Mouse (Mus musculus): ENCODE data around the gene Ugt1a7c.

GRCm38 (mm10) chr1:88256886-88257663 lies 162.2 kb downstream of the Ugt1a7c start:
- TF ChIP-seq CTCF (IDR thresholded peaks at IDR 0.05; ENCODE audit: low read depth) (no peak), EP300 (optimal IDR thresholded peaks at IDR 0.05) (no peak)

All from stomach, postnatal 0 days (tissue).